Comparison of ENCODE assay signal across 14 mouse cellular contexts in genomic region chr14:30551981-30552380, GRCm38 (mm10). TPM values are rescaled to one million over a fixed set of nuclear protein-coding genes. Genes with fewer than 3 reads are reported as not detected.
DNase-seq lines count a peak whose midpoint lies in the region; ATAC-seq and TF ChIP-seq lines count a peak whose summit lies in the region.
"Had no signal": no experiment of that assay in that cellular context is flagged by ENCODE, and none has a peak within 500 bp of the region (broad histone marks: within the 10 kb centered on the region; RNA-seq: fewer than 3 reads in every experiment).

No protein-coding gene starts in this region.

- H3K4me1 ChIP-seq in forebrain, embryonic 13.5 days, result peaks cover 32% of the 10 kb centered on the region
- H3K4me1 ChIP-seq in forebrain, embryonic 16.5 days (replicated peaks; ENCODE audit: control insufficient read depth, insufficient read depth, low read length), result peaks cover 33% of the 10 kb centered on the region
- peaks cover 15 to 69% of the 10 kb centered on the region in 2 experiments for H3K4me1 ChIP-seq in CH12.LX (ENCODE audit: control insufficient read depth in 1 of 2, insufficient read depth in 2 of 2)
- peaks cover 79% of the 10 kb centered on the region for H3K4me1 ChIP-seq in liver, embryonic 13.5 days (replicated peaks)

- ATAC-seq in forebrain, embryonic 13.5 days, result no peak
- ATAC-seq in forebrain, embryonic 16.5 days, result no peak
- no peak for ATAC-seq in liver, embryonic 13.5 days (ENCODE audit: low read depth)

- WGBS in forebrain, embryonic 13.5 days, result 89% methylated on average over 2 of the region's 2 CpGs
- 85% methylated on average over 2 of the region's 2 CpGs for WGBS in forebrain, embryonic 16.5 days
- 88% methylated on average over 2 of the region's 2 CpGs for WGBS in liver, embryonic 13.5 days (ENCODE audit: insufficient replicate concordance)

- H3K9ac ChIP-seq in forebrain, embryonic 13.5 days, result no peak overlapping the region
- no peak overlapping the region for H3K9ac ChIP-seq in forebrain, embryonic 16.5 days (replicated peaks; ENCODE audit: low read depth, low read length)
- no peak overlapping the region for H3K9ac ChIP-seq in CH12.LX (ENCODE audit: insufficient read depth, low read depth)
- no peak overlapping the region for H3K9ac ChIP-seq in liver, embryonic 13.5 days

- no peaks in the 10 kb centered on the region for H3K27me3 ChIP-seq in forebrain, embryonic 13.5 days
- no peaks in the 10 kb centered on the region for H3K27me3 ChIP-seq in forebrain, embryonic 16.5 days (replicated peaks; ENCODE audit: control insufficient read depth, insufficient read depth, low read length)
- H3K27me3 ChIP-seq in CH12.LX (replicated peaks), result no peaks in the 10 kb centered on the region
- H3K27me3 ChIP-seq in liver, embryonic 13.5 days, result no peaks in the 10 kb centered on the region
- H3K27me3 ChIP-seq: hindbrain, embryonic 15.5 days had no signal

- no peak for TF ChIP-seq CTCF in CH12.LX (conservative IDR thresholded peaks at IDR 0.05 in 1 of 2, IDR thresholded peaks at IDR 0.05 in 1 of 2; ENCODE audit: low read depth in 2 of 2, low read length in 2 of 2)

- TF ChIP-seq POLR2A in CH12.LX (IDR thresholded peaks at IDR 0.05; ENCODE audit: low read depth, low read length), result no peak

- peaks cover 21% of the 10 kb centered on the region; the same call in 1 of the 2 replicates for H3K36me3 ChIP-seq in forebrain, embryonic 13.5 days (ENCODE audit: poor library complexity, severe bottlenecking)
- no peaks in the 10 kb centered on the region for H3K36me3 ChIP-seq in forebrain, embryonic 16.5 days (ENCODE audit: control insufficient read depth, insufficient read depth)
- H3K36me3 ChIP-seq in CH12.LX (replicated peaks in 1 of 2; ENCODE audit: control insufficient read depth in 1 of 2, insufficient read depth in 1 of 2, low read length in 1 of 2), result peaks cover 7 to 46% of the 10 kb centered on the region in 2 experiments
- H3K36me3 ChIP-seq in liver, embryonic 13.5 days, result peaks cover 33% of the 10 kb centered on the region
- H3K36me3 ChIP-seq: hindbrain, embryonic 15.5 days had no signal

- no peak for TF ChIP-seq RAD21 in CH12.LX (IDR thresholded peaks at IDR 0.05; ENCODE audit: low read depth, low read length)

- no peak overlapping the region for H3K27ac ChIP-seq in forebrain, embryonic 13.5 days
- H3K27ac ChIP-seq in forebrain, embryonic 16.5 days (ENCODE audit: low read length), result no peak overlapping the region
- no peak overlapping the region for H3K27ac ChIP-seq in CH12.LX (ENCODE audit: insufficient read depth, low read depth)
- no peak overlapping the region for H3K27ac ChIP-seq in liver, embryonic 13.5 days
- H3K27ac ChIP-seq: hindbrain, embryonic 15.5 days; left cerebral cortex, adult 2 months had no signal

- H3K9me3 ChIP-seq in forebrain, embryonic 13.5 days (replicated peaks), result no peaks in the 10 kb centered on the region
- H3K9me3 ChIP-seq in forebrain, embryonic 16.5 days (ENCODE audit: control insufficient read depth, low read length), result no peaks in the 10 kb centered on the region
- H3K9me3 ChIP-seq in CH12.LX (replicated peaks; ENCODE audit: low read length), result no peaks in the 10 kb centered on the region
- H3K9me3 ChIP-seq in liver, embryonic 13.5 days (replicated peaks), result no peaks in the 10 kb centered on the region
- H3K9me3 ChIP-seq: hindbrain, embryonic 15.5 days had no signal

- peak overlapping the region; percentile 91; the same call in 1 of the 2 replicates for H3K4me2 ChIP-seq in forebrain, embryonic 13.5 days
- no peak overlapping the region for H3K4me2 ChIP-seq in forebrain, embryonic 16.5 days (ENCODE audit: low read length)
- H3K4me2 ChIP-seq in CH12.LX (ENCODE audit: insufficient read depth, low read depth, poor library complexity, severe bottlenecking), result no peak overlapping the region
- H3K4me2 ChIP-seq in liver, embryonic 13.5 days, result peak overlapping the region; percentile 96

- in situ Hi-C loops in CH12.LX (cut with MboI; ENCODE audit: low pct_ligation_motif_present, low pct_unique_long_range_greater_than_20kb, low sequenced_read_pairs), result no loop called here

- H3K4me3 ChIP-seq in forebrain, embryonic 13.5 days, result peak overlapping the region; percentile 86; the same call in 1 of the 2 replicates
- H3K4me3 ChIP-seq in forebrain, embryonic 16.5 days (replicated peaks; ENCODE audit: low read length), result no peak overlapping the region
- H3K4me3 ChIP-seq in CH12.LX (replicated peaks in 1 of 3; ENCODE audit: low read depth in 2 of 3, low read length in 2 of 3, poor library complexity in 1 of 3), result no peak overlapping the region
- no peak overlapping the region for H3K4me3 ChIP-seq in liver, embryonic 13.5 days (replicated peaks)
- H3K4me3 ChIP-seq: left cerebral cortex, adult 2 months had no signal

- peaks cover 75% of the 10 kb centered on the region for H3K79me2 ChIP-seq in CH12.LX (replicated peaks; ENCODE audit: control insufficient read depth, extremely low read depth, insufficient read depth, poor library complexity, severe bottlenecking)

- no peak for TF ChIP-seq EP300 in CH12.LX (IDR thresholded peaks at IDR 0.05; ENCODE audit: low read length)

- peak; percentile 4 for DNase-seq in kidney, postnatal 10 days
- no peak for DNase-seq in kidney, adult 9 months
- no peak for DNase-seq in CH12.LX (ENCODE audit: extremely low read depth)
- no peak for DNase-seq in liver, embryonic 13.5 days
- no peak for DNase-seq in ovary, adult 18-20 months (ENCODE audit: low spot score)
- DNase-seq in cerebellum, adult 11-12 months, result no peak
- DNase-seq: cerebellum, adult 9-11 months; gastrocnemius, postnatal 10 days; heart, postnatal 14 days; kidney, adult 18-20 months had no signal

- dilution Hi-C loops in CH12.LX (cut with MboI; ENCODE audit: extremely low pct_ligation_motif_present, extremely low pct_unique_long_range_greater_than_20kb, low sequenced_read_pairs), result no loop called here

TF ChIP-seq in CH12.LX, 34 proteins besides CTCF, POLR2A, EP300 and RAD21:
- no peak for TF ChIP-seq NRF1 (IDR thresholded peaks at IDR 0.05; ENCODE audit: low read depth, low read length)
- TF ChIP-seq TCF12 (IDR thresholded peaks at IDR 0.05; ENCODE audit: low read depth, low read length), result no peak
- no peak for TF ChIP-seq MAX (IDR thresholded peaks at IDR 0.05; ENCODE audit: low read length)
- TF ChIP-seq CHD1 (IDR thresholded peaks at IDR 0.05; ENCODE audit: low read depth, low read length), result no peak
- no peak for TF ChIP-seq MYC (IDR thresholded peaks at IDR 0.05; ENCODE audit: low read depth, low read length)
- peak; percentile 77 for TF ChIP-seq ZNF384 (IDR thresholded peaks at IDR 0.05; ENCODE audit: low read depth, low read length)

RNA-seq across cellular contexts. Expression of gene Tkt, which starts 3.8 kb away (rescaled TPM):
- 274 and 296 TPM in 2 replicates for polyA plus RNA-seq in forebrain, embryonic 13.5 days (2015; fragmentation: Nextera tagmentation; extraction: Ambion mirVana)
- polyA plus RNA-seq in forebrain, embryonic 16.5 days (2015; fragmentation: Nextera tagmentation; extraction: Ambion mirVana), result 334 and 346 TPM in 2 replicates
- total RNA-seq in CH12.LX (2012; rRNA removed), result 432 and 450 TPM in 2 replicates
- 420 and 456 TPM in 2 replicates for total RNA-seq in CH12.LX (2014; rRNA removed)
- 735 and 837 TPM in 2 replicates for polyA plus RNA-seq in CH12.LX (2012; ENCODE audit: insufficient read length, low read depth)
- polyA plus RNA-seq in liver, embryonic 13.5 days (2015; fragmentation: Nextera tagmentation; extraction: Ambion mirVana), result 231 and 240 TPM in 2 replicates

Comparison
In these comparisons a context has a peak if more than half of its experiments do, and no peak if none do; other contexts are left out.
1. H3K4me2 ChIP-seq: peak in forebrain, embryonic 13.5 days (single experiment) and liver, embryonic 13.5 days (single experiment); none in forebrain, embryonic 16.5 days (single experiment) and CH12.LX (single experiment).